Mouse (Mus musculus): ENCODE measurements around the gene Hist1h4h. TPM values are rescaled to one million over a fixed set of nuclear protein-coding genes. Genes with fewer than 3 reads are reported as not detected.
A peak's percentile ranks its signal among the peaks of the same experiment; 100 is the strongest.
"Not testable (repeated sequence)": the region's sequence is repeated elsewhere in the genome, so short reads cannot be mapped to it uniquely, and the experiment has no call there.

Hist1h4h gene
- polyA plus RNA-seq, 1 experiment = 39.5 TPM

GRCm38 (mm10) chr13:23542999-23543607, 12.3 kb downstream of the Hist1h4h start, which contains the start of gene Hist1h2bh:
Hist1h2bh (minus strand) TSS chr13:23543392.
- WGBS = under 1% methylated on average over 42 of the region's 42 CpGs
- H3K27ac ChIP-seq (ENCODE audit: control insufficient read depth, insufficient read depth, low read depth, low read length, poor library complexity) = peak within 1 kb of the TSS; percentile 98
- peak within 1 kb of the TSS; percentile 78 for H3K4me3 ChIP-seq (replicated peaks; ENCODE audit: control insufficient read depth, low read depth, low read length)
- not testable (repeated sequence) for H3K4me1 ChIP-seq (ENCODE audit: control insufficient read depth, insufficient read depth, low read length)
- TF ChIP-seq POLR2A (IDR thresholded peaks at IDR 0.05; ENCODE audit: borderline replicate concordance, control insufficient read depth, low read depth, low read length) = peak; percentile 92

GRCm38 (mm10) chr13:23543965-23544786, 13.3 kb downstream of the Hist1h4h start, which contains the start of gene Hist1h3f:
Hist1h3f (plus strand) TSS chr13:23544052.
- Histone ChIP-seq H3K4me1 (ENCODE audit: control insufficient read depth, insufficient read depth, low read length) (no peaks in the 10 kb centered on the region), H3K4me3 (replicated peaks; ENCODE audit: control insufficient read depth, low read depth, low read length) (peak within 1 kb of the TSS; percentile 78), H3K27ac (ENCODE audit: control insufficient read depth, insufficient read depth, low read depth, low read length, poor library complexity) (peak within 1 kb of the TSS; percentile 98)
- under 1% methylated on average over 32 of the region's 45 CpGs for WGBS
- peak; percentile 96 for TF ChIP-seq POLR2A (IDR thresholded peaks at IDR 0.05; ENCODE audit: borderline replicate concordance, control insufficient read depth, low read depth, low read length)
- no peak for TF ChIP-seq CTCF (IDR thresholded peaks at IDR 0.05; ENCODE audit: control insufficient read depth, insufficient read depth, low read length)

DNA sequence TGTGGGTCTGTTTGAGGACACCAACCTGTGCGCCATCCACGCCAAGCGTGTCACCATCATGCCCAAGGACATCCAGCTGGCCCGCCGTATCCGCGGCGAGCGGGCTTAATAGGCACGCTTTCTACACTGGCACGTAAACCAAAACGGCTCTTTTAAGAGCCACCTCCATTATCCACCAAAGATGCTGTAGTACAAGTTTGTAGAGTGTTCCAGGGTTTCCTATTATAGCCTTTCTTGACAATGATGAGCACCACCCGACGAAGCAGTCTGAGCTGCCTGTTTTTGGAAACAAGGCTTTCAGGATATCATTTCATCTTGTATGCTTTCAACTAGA, 13.9 kb downstream of the Hist1h4h start:
- 1% methylated on average over 11 of the region's 14 CpGs for WGBS
- H3K4me1 ChIP-seq (ENCODE audit: control insufficient read depth, insufficient read depth, low read length) = not testable (repeated sequence)
- H3K27ac ChIP-seq (ENCODE audit: control insufficient read depth, insufficient read depth, low read depth, low read length, poor library complexity) = peak overlapping the region; percentile 97
- peak overlapping the region; percentile 37 for H3K4me3 ChIP-seq (replicated peaks; ENCODE audit: control insufficient read depth, low read depth, low read length)

DNA sequence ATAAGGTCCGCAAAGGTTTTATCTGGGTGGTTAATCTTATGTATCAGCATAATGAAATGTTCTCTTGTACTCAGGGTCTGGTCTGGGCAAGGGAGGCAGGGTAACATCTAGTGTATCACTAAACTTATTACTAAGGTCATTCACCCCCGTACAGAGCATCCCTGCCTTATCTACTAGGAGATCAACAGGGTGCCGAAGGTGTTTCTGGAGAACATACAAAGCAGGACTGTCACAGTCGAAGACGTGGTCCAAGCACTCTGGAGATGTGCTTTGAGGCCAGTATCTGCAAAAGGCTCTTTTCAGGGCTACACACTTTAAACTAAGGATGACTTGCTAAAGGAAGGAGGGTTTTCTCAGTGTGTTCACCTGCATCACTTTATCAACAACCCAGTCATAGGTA, 15.8 kb downstream of the Hist1h4h start:
- H3K4me3 ChIP-seq (replicated peaks; ENCODE audit: control insufficient read depth, low read depth, low read length) = no peak overlapping the region

GRCm38 (mm10) chr13:23550761-23551145, 19.9 kb downstream of the Hist1h4h start:
- 6% methylated on average over 3 of the region's 3 CpGs for WGBS
- TF ChIP-seq CTCF (IDR thresholded peaks at IDR 0.05; ENCODE audit: control insufficient read depth, insufficient read depth, low read length) (no peak), POLR2A (IDR thresholded peaks at IDR 0.05; ENCODE audit: borderline replicate concordance, control insufficient read depth, low read depth, low read length) (no peak)
- peak overlapping the region; percentile 64 for H3K4me3 ChIP-seq (replicated peaks; ENCODE audit: control insufficient read depth, low read depth, low read length)
- peak overlapping the region; percentile 96 for H3K27ac ChIP-seq (ENCODE audit: control insufficient read depth, insufficient read depth, low read depth, low read length, poor library complexity)
- no peaks in the 10 kb centered on the region for H3K4me1 ChIP-seq (ENCODE audit: control insufficient read depth, insufficient read depth, low read length)

More for the DNA sequence above, 15.8 kb downstream of the Hist1h4h start:
- no peaks in the 10 kb centered on the region for H3K4me1 ChIP-seq (ENCODE audit: control insufficient read depth, insufficient read depth, low read length)
- no peak overlapping the region for H3K27ac ChIP-seq (ENCODE audit: control insufficient read depth, insufficient read depth, low read depth, low read length, poor library complexity)
- TF ChIP-seq CTCF (IDR thresholded peaks at IDR 0.05; ENCODE audit: control insufficient read depth, insufficient read depth, low read length) (no peak), POLR2A (IDR thresholded peaks at IDR 0.05; ENCODE audit: borderline replicate concordance, control insufficient read depth, low read depth, low read length) (no peak)
- 84% methylated on average over 5 of the region's 5 CpGs for WGBS

DNA sequence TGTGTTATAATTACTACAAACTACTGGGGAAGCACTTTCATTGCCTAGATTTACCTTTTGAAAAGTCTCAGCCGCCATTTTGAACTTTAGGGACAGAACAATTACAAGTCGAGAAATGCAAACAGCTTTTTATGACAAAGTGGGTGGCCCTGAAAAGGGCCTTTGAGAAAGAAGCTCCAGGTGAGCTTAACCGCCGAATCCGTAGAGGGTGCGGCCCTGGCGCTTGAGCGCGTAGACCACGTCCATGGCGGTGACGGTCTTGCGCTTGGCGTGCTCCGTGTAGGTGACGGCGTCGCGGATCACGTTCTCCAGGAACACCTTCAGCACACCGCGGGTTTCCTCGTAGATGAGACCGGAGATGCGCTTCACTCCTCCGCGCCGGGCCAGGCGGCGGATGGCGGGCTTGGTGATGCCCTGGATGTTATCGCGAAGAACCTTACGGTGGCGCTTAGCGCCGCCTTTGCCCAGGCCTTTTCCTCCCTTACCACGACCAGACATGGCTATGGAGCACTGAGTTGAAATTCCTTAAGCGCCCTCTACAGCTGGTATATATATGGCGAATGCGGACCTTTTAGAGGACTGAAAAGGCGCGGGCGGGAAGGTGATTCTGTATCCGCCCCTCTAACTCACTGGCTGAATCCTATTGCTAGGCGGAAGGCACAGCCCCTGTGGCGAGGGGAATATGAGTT, 20.4 kb downstream of the Hist1h4h start, which contains the start of gene Hist1h4f:
Gene Hist1h4f, minus strand, starts transcription at position 503 of the 689 bp plus-strand sequence.
- TF ChIP-seq POLR2A (IDR thresholded peaks at IDR 0.05; ENCODE audit: borderline replicate concordance, control insufficient read depth, low read depth, low read length) (peak; percentile 99), CTCF (IDR thresholded peaks at IDR 0.05; ENCODE audit: control insufficient read depth, insufficient read depth, low read length) (peak; percentile 31; the same call in 1 of the 2 replicates)
- not testable (repeated sequence) for H3K4me1 ChIP-seq (ENCODE audit: control insufficient read depth, insufficient read depth, low read length)
- WGBS = under 1% methylated on average over 47 of the region's 47 CpGs

DNA sequence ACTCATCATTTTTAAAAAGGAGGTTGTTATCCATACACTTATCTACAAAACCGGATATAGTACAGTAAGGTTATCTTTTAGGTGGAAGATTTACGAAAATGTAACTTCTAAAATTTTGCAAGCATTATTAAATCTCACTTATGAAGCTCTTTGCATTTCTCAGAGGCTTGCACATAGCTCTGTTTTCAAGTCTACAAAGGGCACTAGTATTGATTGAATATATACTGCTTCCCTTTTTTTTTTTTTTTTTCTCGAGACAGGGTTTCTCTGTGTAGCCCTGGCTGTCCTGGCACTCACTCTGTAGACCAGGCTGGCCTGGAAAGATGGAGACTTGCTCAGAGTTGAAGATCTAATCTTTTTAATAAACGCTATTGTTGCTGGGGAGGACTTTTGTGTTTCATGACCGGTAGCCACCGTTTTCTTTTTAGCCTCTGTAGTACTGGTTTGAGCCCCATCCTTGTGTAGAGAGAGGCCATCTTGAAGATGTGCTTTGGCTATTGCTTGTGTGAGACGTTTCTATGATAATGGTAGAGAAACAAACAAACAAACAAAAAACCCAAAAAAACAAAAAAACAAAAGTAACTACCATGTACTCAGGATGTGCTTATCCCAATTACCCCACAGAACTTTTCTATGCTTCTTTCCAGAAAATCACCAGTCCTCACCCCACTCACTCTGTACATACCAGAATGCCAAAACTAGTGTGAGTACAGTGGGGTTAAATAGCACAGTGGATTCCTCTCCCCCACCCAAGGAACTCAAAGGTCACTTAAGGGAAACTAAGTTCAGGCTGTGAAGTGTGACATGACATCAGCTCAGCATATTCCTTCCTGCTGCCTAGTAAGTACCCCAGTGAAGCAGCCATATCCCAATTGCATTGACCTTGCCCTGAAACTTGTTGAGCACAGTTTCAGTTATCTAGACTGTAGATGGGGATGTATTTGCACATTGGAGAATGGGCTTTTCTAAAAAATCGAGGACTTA, 21.4 kb downstream of the Hist1h4h start:
- no peaks in the 10 kb centered on the region for H3K4me1 ChIP-seq (ENCODE audit: control insufficient read depth, insufficient read depth, low read length)
- WGBS = 45% methylated on average over 8 of the region's 8 CpGs
- TF ChIP-seq CTCF (IDR thresholded peaks at IDR 0.05; ENCODE audit: control insufficient read depth, insufficient read depth, low read length) (no peak), POLR2A (IDR thresholded peaks at IDR 0.05; ENCODE audit: borderline replicate concordance, control insufficient read depth, low read depth, low read length) (no peak)
- no peak overlapping the region for H3K4me3 ChIP-seq (replicated peaks; ENCODE audit: control insufficient read depth, low read depth, low read length)
- peak overlapping the region; percentile 45; the same call in 1 of the 2 replicates for H3K27ac ChIP-seq (ENCODE audit: control insufficient read depth, insufficient read depth, low read depth, low read length, poor library complexity)

More for the DNA sequence above, 20.4 kb downstream of the Hist1h4h start, which contains the start of gene Hist1h4f:
- H3K27ac ChIP-seq (ENCODE audit: control insufficient read depth, insufficient read depth, low read depth, low read length, poor library complexity) = peak within 1 kb of the TSS; percentile 96
- H3K4me3 ChIP-seq (replicated peaks; ENCODE audit: control insufficient read depth, low read depth, low read length) = peak within 1 kb of the TSS; percentile 64
